In the genomic region with DNA sequence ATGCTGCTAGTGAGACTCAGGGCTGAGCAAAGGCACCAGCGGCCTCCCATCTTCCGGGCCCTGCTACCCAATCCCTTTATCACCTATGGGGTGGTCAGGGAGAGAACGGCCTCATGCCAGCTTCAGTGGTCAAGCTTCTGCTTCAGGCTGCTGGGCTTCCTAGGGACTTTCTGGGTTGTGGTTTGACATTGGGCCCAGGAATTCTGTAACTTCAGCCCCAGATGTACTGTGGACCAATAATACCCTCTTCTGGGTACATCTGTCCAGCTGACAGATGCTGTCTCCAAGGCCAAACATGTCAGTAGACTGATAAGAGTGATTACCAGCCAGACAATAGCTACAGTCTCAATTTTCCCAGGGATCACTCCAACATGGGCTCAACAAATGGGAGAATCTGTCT, we compare ENCODE assay signal across 23 mouse cellular contexts. TPM values are rescaled to one million over a fixed set of nuclear protein-coding genes. Genes with fewer than 3 reads are reported as not detected.
"Had no signal": no experiment of that assay in that cellular context is flagged by ENCODE, and none has a peak within 500 bp of the region (broad histone marks: within the 10 kb centered on the region; RNA-seq: fewer than 3 reads in every experiment).

No protein-coding gene starts in this region.

- DNase-seq: kidney, postnatal 14 days; kidney, postnatal 4 days; left cerebral cortex, postnatal 4 days; lung, adult 18-20 months; lung, postnatal 10 days; lung, postnatal 36 days; retina, postnatal 1 day; right cerebral cortex, postnatal 25 days; spleen, adult 18-20 months; thymus, postnatal 4 days had no signal

- H3K27me3 ChIP-seq: limb, embryonic 15.5 days; liver, embryonic 12.5 days; liver, embryonic 15.5 days; lung, embryonic 15.5 days; midbrain, embryonic 13.5 days; stomach, embryonic 15.5 days had no signal

- H3K27ac ChIP-seq: limb, embryonic 12.5 days; limb, embryonic 15.5 days; liver, embryonic 12.5 days; liver, embryonic 15.5 days; lung, embryonic 15.5 days; midbrain, embryonic 10.5 days; midbrain, embryonic 13.5 days; neural tube, embryonic 13.5 days; stomach, embryonic 15.5 days had no signal

- H3K4me1 ChIP-seq: liver, embryonic 12.5 days; liver, embryonic 15.5 days; lung, embryonic 15.5 days had no signal

- H3K4me3 ChIP-seq: limb, embryonic 12.5 days; limb, embryonic 15.5 days; liver, embryonic 12.5 days; liver, embryonic 15.5 days; lung, embryonic 15.5 days; megakaryocyte, embryonic 14.5 days; midbrain, embryonic 10.5 days; midbrain, embryonic 13.5 days; myocyte; neural tube, embryonic 13.5 days; stomach, embryonic 15.5 days had no signal

RNA-seq across cellular contexts. Expression of gene Ccdc188, which starts 47.9 kb away (rescaled TPM):
- polyA plus RNA-seq: kidney, embryonic 16.5 days; limb, embryonic 12.5 days; limb, embryonic 15.5 days; liver, embryonic 12.5 days; liver, embryonic 15.5 days; lung, embryonic 15.5 days; midbrain, embryonic 10.5 days; midbrain, embryonic 16.5 days; myocyte; neural tube, embryonic 13.5 days; stomach, embryonic 15.5 days had no signal
